Mouse (Mus musculus) heart, adult 11 months (tissue): ENCODE results near the gene Yars2.

Experiments
- DNase-seq: peaks from one replicate; pipeline ENCODE4 v3.0.0; 2022

The Yars2 gene

GRCm38 (mm10) chr16:16302369-16303137 is at the start of gene Yars2:
Yars2 (plus strand) TSS chr16:16302965.
- peak; percentile 99 for DNase-seq

- peak; percentile 98 for DNase-seq
These were observed 49.3 kb upstream of the Yars2 start for GRCm38 (mm10) chr16:16253326-16254074.

- no peak for DNase-seq
These were observed 47.5 kb upstream of the Yars2 start for GRCm38 (mm10) chr16:16255217-16255616.

- DNase-seq, result peak; percentile 40
These were observed 46.9 kb upstream of the Yars2 start for GRCm38 (mm10) chr16:16255874-16256273.

- peak; percentile 97 for DNase-seq
These were observed 46.1 kb upstream of the Yars2 start for GRCm38 (mm10) chr16:16256672-16257071.

- peak; percentile 30 for DNase-seq
These were observed 41.9 kb upstream of the Yars2 start for GRCm38 (mm10) chr16:16260882-16261281.

GRCm38 (mm10) chr16:16261481-16261880 is 41.3 kb upstream of the Yars2 start:
- no peak for DNase-seq

- DNase-seq, result no peak
These were observed 40.3 kb upstream of the Yars2 start for GRCm38 (mm10) chr16:16262436-16262835.

GRCm38 (mm10) chr16:16272978-16273377 is 29.8 kb upstream of the Yars2 start:
- DNase-seq, result no peak

- DNase-seq, result no peak
These were observed 29.0 kb upstream of the Yars2 start for GRCm38 (mm10) chr16:16273752-16274151.

- peak; percentile 93 for DNase-seq
These were observed 518 bp downstream of the Yars2 start for GRCm38 (mm10) chr16:16303138-16303827.

GRCm38 (mm10) chr16:16303888-16304287 is 1.1 kb downstream of the Yars2 start:
- no peak for DNase-seq

GRCm38 (mm10) chr16:16311319-16311718 is 8.6 kb downstream of the Yars2 start:
- no peak for DNase-seq

- no peak for DNase-seq
These were observed 23.1 kb downstream of the Yars2 start for GRCm38 (mm10) chr16:16325775-16326336.

- no peak for DNase-seq
These were observed 43.7 kb downstream of the Yars2 start for GRCm38 (mm10) chr16:16346420-16346819.

- peak; percentile 85 for DNase-seq
These were observed 55.1 kb downstream of the Yars2 start for GRCm38 (mm10) chr16:16357908-16358307.

GRCm38 (mm10) chr16:16358481-16359100 is 55.8 kb downstream of the Yars2 start, which contains the start of gene Dnm1l:
Dnm1l (minus strand) TSS chr16:16358959.
- DNase-seq, result peak; percentile 99

GRCm38 (mm10) chr16:16359101-16359482 is 56.3 kb downstream of the Yars2 start:
- peak; percentile 86 for DNase-seq
